Mouse (Mus musculus) Patski (cell line): ENCODE data around the gene Nup155. TPM values are rescaled to one million over a fixed set of nuclear protein-coding genes. Genes with fewer than 3 reads are reported as not detected.

ENCODE experiments used
- ATAC-seq: fragments of 100-300 bp; one replicate; pipeline ENCODE4 v1.8.0; 2021
- CTCF ChIA-PET: fragments of 350-600 bp; sonication (Branson Sonifier 250); formaldehyde crosslinking; loops from one replicate; lab custom pipeline; 2022; ENCODE audit warnings: inconsistent platforms; lab: Charles Lee
- POLR2A ChIA-PET: fragments of 350-600 bp; sonication (Branson Sonifier 250); formaldehyde crosslinking; loops from one replicate; lab custom pipeline; 2022; ENCODE audit warnings: antibody characterized with exemption, inconsistent platforms; lab: Charles Lee
- DNase-seq: peaks from one replicate; pipeline ENCODE4 v3.0.0-alpha.2; 2011; ENCODE audit warnings: low read depth, low spot score
- H3K27me3 ChIP-seq: fragments of 371-371 bp; one replicate; pipeline ENCODE4 v1.5.1; 2021
- CTCF ChIP-seq: fragments of 100-300 bp; IDR thresholded peaks from one replicate; pipeline ENCODE4 v1.5.1; 2021
- in situ Hi-C: fragments of 300-500 bp; cut with MboI; formaldehyde crosslinking; loops from 3 replicates; pipeline ENCODE4 v1.11.1; 2018; ENCODE audit warnings: low pct_unique_long_range_greater_than_20kb, mixed read lengths
- polyA plus RNA-seq: library from polyadenylated mRNA; unstranded; gene quantifications from one replicate; pipeline ENCODE4 v1.2.3, GENCODE M21; 2021

Nup155 gene
- polyA plus RNA-seq, 1 experiment from 2014 or later: 20.2 TPM

- ATAC-seq (no peak), DNase-seq (no peak)
- CTCF ChIA-PET: no interaction called here
- in situ Hi-C loops: no loop called here
- POLR2A ChIA-PET: no interaction called here
- H3K27me3 ChIP-seq: no peaks in the 10 kb centered on the region
- TF ChIP-seq CTCF: no peak
These were observed 610 bp upstream of the Nup155 start for GRCm38 (mm10) chr15:8108360-8108965.

- POLR2A ChIA-PET: no interaction called here
- no peaks in the 10 kb centered on the region for H3K27me3 ChIP-seq
- in situ Hi-C loops: no loop called here
- ATAC-seq (no peak), DNase-seq (no peak)
- no peak for TF ChIP-seq CTCF
- CTCF ChIA-PET: no interaction called here
These were observed 709 bp downstream of the Nup155 start for GRCm38 (mm10) chr15:8109782-8110181.

- DNase-seq: no peak
These were observed 20.2 kb downstream of the Nup155 start for GRCm38 (mm10) chr15:8129281-8129680.

DNA sequence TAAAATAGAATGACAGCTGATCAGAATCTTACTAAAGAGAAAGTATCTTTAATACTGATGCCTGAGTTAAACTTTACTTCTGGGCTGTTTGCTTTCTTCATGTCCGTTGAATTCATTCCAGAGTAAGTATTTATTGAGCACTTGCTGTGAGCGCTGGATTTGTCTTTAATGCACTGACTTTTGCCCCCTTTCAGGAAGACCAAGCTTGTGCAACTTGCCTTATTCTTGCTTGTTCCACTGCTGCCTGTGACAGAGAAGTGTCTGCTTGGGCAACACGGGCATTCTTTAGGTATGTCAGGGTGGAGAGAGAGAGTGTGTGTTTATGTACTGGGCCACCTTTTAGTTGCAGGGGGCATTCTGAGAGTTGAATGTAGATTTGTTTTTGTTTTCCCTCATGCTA lies 22.2 kb downstream of the Nup155 start:
- ChIA-PET POLR2A (interaction anchor here (0.6 kb wide), 1 partner anchor 247 kb away, joined by 4 read pairs; no protein-coding TSS in a partner anchor), CTCF (interaction anchor here (1.3 kb wide), 1 partner anchor 20 kb away, joined by 4 read pairs; no protein-coding TSS in a partner anchor)
- DNase-seq: no peak
- H3K27me3 ChIP-seq: no peaks in the 10 kb centered on the region
- ATAC-seq: no peak
- in situ Hi-C loops: no loop called here
- TF ChIP-seq CTCF: no peak

More at GRCm38 (mm10) chr15:8129281-8129680, 20.2 kb downstream of the Nup155 start:
- in situ Hi-C loops: no loop called here
- ChIA-PET CTCF (no interaction called here), POLR2A (no interaction called here)
- no peaks in the 10 kb centered on the region for H3K27me3 ChIP-seq
- ATAC-seq: no peak
- peak; percentile 31 for TF ChIP-seq CTCF

GRCm38 (mm10) chr15:8131761-8132160 lies 22.7 kb downstream of the Nup155 start:
- ATAC-seq: no peak

DNA sequence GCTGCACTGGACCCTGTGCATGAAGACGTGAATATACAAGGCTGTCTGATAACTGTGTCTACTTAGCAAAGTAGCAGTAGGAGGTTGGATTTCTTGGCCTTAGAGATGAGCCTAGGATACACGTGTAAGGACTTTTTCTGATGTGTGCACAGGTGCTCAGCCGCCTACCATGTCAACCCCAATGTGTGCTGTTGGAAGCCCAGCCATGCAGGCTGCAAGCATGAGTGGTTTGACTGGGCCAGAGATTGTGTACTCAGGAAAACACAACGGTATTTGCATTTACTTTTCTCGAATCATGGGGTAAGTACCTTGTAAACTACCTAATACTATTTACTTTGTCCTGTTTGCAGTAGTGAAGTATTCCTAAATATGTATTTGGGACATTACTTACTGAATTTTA lies 26.5 kb downstream of the Nup155 start:
- in situ Hi-C loops: no loop called here
- no peak for DNase-seq
- TF ChIP-seq CTCF: no peak
- no peak for ATAC-seq
- no peaks in the 10 kb centered on the region for H3K27me3 ChIP-seq
- POLR2A ChIA-PET: no interaction called here
- CTCF ChIA-PET: no interaction called here

More at GRCm38 (mm10) chr15:8131761-8132160, 22.7 kb downstream of the Nup155 start:
- POLR2A ChIA-PET: no interaction called here
- DNase-seq: no peak
- peak; percentile 29 for TF ChIP-seq CTCF
- CTCF ChIA-PET: interaction anchor here (1.3 kb wide), 1 partner anchor 20 kb away, joined by 4 read pairs; no protein-coding TSS in a partner anchor
- H3K27me3 ChIP-seq: no peaks in the 10 kb centered on the region
- in situ Hi-C loops: no loop called here

GRCm38 (mm10) chr15:8161841-8162240 lies 52.8 kb downstream of the Nup155 start:
- no peak for DNase-seq
- no peak for TF ChIP-seq CTCF
- in situ Hi-C loops: no loop called here
- H3K27me3 ChIP-seq: no peaks in the 10 kb centered on the region
- ATAC-seq: no peak
- POLR2A ChIA-PET: no interaction called here
- CTCF ChIA-PET: no interaction called here

DNA sequence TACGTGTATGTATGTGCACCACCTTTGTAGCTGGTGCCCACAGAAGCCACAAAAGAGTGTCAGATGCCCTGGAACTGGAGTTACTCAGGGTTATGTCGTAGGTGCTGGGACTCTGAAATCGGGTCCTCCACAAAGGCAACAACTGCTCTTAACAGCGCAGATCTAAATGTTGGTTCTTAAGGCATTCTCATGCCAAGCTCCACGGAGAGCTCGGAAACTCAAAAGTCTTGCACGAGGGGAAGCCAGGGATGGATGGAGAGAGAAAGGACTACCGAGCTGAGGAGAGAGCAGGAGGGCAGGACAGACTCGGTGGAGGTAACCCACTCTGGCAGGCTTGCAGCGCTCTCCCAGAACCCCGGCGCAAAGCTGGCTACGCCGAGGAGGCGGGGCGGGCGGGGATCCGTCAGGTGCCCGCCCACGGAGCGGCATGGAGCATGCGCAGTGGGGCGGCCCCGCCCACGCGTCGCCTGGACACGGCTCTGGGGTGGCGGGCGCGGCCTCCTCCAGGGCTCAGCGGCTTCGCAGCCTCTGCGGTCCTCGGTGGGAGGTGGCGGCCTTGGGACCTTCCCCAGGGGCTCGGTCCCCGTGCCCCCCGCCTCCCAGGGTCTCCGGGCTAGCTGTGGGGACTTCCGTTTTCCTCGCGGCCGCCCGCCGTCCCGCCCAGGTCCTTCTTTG lies 59.7 kb downstream of the Nup155 start, which contains the start of gene Cplane1:
Cplane1 (plus strand) TSS at position 516 of the 675 bp plus-strand sequence.
- in situ Hi-C loops: no loop called here
- no peaks in the 10 kb centered on the region for H3K27me3 ChIP-seq
- POLR2A ChIA-PET: no interaction called here
- CTCF ChIA-PET: no interaction called here
- peak; percentile 92 for ATAC-seq
- DNase-seq: peak; percentile 43
- no peak for TF ChIP-seq CTCF

- ChIA-PET CTCF (no interaction called here), POLR2A (no interaction called here)
- H3K27me3 ChIP-seq: no peaks in the 10 kb centered on the region
- DNase-seq (no peak), ATAC-seq (peak; percentile 38)
- no peak for TF ChIP-seq CTCF
- in situ Hi-C loops: no loop called here
These were observed 60.2 kb downstream of the Nup155 start for GRCm38 (mm10) chr15:8169266-8169746.

- POLR2A ChIA-PET: interaction anchor here (0.6 to 0.7 kb wide), 2 partner anchors 15 to 1524 kb away, joined by 4 read pairs; no protein-coding TSS in a partner anchor
- CTCF ChIA-PET: interaction anchor here (1.8 kb wide), 1 partner anchor 10 kb away, joined by 6 read pairs; no protein-coding TSS in a partner anchor
These were observed 80.5 kb downstream of the Nup155 start for GRCm38 (mm10) chr15:8189563-8189962.

DNA sequence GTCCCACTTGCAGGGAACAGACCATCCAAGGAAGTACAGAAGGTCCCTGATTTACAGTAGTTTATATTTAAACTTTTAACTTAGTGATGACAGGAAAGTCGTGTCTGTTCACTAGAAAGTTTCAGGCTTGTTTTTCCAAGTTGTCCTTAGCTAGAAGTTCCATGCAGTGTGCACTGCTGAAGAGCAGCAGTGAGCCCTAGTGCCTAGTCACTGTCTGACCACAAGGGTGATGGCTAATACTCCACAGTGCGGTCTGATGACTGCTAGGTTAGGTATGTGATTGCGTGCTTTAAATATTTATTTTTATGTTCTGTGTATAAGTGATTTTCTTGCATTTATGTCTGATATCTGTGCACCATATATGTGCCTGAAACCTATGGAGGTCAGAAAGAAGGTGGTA lies 81.4 kb downstream of the Nup155 start:
- TF ChIP-seq CTCF: no peak
- in situ Hi-C loops: no loop called here
- no peaks in the 10 kb centered on the region for H3K27me3 ChIP-seq
- ATAC-seq (peak; percentile 62), DNase-seq (no peak)
- ChIA-PET CTCF (interaction anchor here (1.8 kb wide), 1 partner anchor 11 kb away, joined by 6 read pairs; no protein-coding TSS in a partner anchor), POLR2A (no interaction called here)

More at GRCm38 (mm10) chr15:8189563-8189962, 80.5 kb downstream of the Nup155 start:
- DNase-seq (no peak), ATAC-seq (no peak)
- in situ Hi-C loops: no loop called here
- no peaks in the 10 kb centered on the region for H3K27me3 ChIP-seq
- TF ChIP-seq CTCF: no peak
